Mouse (Mus musculus): ENCODE data around the gene Cecr2.
"Not testable (repeated sequence)": the region's sequence is repeated elsewhere in the genome, so short reads cannot be mapped to it uniquely, and the experiment has no call there.

Gene Cecr2

DNA sequence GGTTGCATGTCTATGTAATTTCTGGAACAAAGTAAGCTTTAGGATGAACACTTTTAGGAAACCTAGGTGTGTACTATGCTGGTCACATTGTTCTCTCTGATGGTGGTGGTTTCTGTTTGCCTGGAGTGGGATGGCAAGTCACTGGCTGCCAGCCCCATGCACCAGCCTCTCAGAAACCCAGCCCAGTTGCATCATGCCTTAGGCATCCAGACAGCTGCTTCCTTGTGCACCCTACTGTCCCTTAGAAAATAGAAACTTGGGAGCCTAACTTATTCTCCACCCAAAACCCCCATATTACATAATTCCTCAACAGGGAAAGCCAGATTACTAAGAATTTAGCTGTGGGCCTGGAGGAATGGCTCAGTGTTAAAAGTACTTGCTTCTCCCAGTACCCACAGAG is 105.9 kb downstream of the Cecr2 start:
- in situ Hi-C loops (cut with MboI, MseI), result loop anchor here (10.0 kb wide), 1 partner anchor 937 kb away; no protein-coding TSS in a partner anchor

GRCm38 (mm10) chr6:120773149-120773628 is 107.0 kb downstream of the Cecr2 start, which contains the start of gene Slc25a18:
Gene Slc25a18, plus strand, starts transcription at chr6:120773578.
- in situ Hi-C loops (cut with MboI, MseI), result loop anchor here (10.0 kb wide), 1 partner anchor 938 kb away; no protein-coding TSS in a partner anchor

- in situ Hi-C loops (cut with MboI, MseI), result loop anchor here (10.0 kb wide), 1 partner anchor 939 kb away; no protein-coding TSS in a partner anchor
Measured at GRCm38 (mm10) chr6:120773763-120774162, 107.6 kb downstream of the Cecr2 start.

- in situ Hi-C loops (cut with MboI, MseI), result loop anchor here (10.0 kb wide), 1 partner anchor 941 kb away; no protein-coding TSS in a partner anchor
Measured at GRCm38 (mm10) chr6:120776286-120776685, 110.1 kb downstream of the Cecr2 start.

- in situ Hi-C loops (cut with MboI, MseI), result loop anchor here (10.0 kb wide), 1 partner anchor 943 kb away; no protein-coding TSS in a partner anchor
Measured at GRCm38 (mm10) chr6:120777533-120777932, 111.4 kb downstream of the Cecr2 start.

GRCm38 (mm10) chr6:120778226-120778625 is 112.1 kb downstream of the Cecr2 start:
- in situ Hi-C loops (cut with MboI, MseI), result loop anchor here (10.0 kb wide), 1 partner anchor 943 kb away; no protein-coding TSS in a partner anchor

- in situ Hi-C loops (cut with MboI, MseI), result no loop called here
Measured at GRCm38 (mm10) chr6:120782948-120783347, 116.8 kb downstream of the Cecr2 start.

DNA sequence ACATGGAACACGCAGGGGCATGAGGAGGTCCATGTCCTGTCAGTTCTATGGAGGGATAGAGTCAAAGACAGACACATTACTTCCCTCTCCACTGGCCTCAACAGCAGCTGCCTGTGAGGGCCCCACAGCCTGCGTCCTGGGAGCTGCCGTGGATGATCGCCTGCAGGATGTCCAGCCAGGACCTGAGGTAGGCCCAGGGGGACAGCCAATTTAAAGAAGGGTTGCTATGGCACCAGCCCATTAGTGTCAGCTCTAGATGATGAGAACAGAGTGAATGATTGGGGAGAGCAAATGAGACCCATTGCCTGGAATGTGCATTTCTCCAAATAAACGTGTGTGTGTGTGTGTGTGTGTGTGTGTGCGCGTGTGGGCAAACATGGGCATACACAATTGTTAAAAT is 118.2 kb downstream of the Cecr2 start:
- in situ Hi-C loops (cut with MboI, MseI), result no loop called here

DNA sequence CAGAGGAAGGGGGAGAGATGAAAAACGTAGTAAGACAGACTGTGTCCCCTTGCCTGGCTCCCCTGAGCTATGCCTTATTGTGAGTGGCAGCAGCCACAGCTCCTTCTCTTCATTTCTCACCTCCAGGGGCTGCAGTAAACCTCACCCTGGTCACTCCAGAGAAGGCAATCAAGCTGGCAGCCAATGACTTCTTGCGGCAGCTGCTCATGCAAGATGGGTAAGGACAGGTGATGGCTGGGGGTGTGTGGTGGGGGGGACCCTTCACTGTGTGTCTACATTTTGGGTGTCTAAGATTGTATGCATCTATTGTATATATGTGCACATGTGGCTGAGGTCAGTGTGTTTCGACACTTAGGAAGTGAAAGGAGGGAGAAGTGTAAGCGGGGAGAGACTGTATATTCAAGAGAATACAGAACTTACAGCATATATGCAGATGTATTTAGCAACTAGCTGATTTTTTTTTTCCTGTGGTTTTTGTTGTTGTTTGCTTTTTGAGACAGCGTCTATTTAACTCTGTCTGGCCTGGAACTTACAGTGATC is 122.0 kb downstream of the Cecr2 start:
- in situ Hi-C loops (cut with MboI, MseI), result no loop called here

- in situ Hi-C loops (cut with MboI, MseI), result no loop called here
Measured at GRCm38 (mm10) chr6:120788904-120789303, 122.7 kb downstream of the Cecr2 start.

DNA sequence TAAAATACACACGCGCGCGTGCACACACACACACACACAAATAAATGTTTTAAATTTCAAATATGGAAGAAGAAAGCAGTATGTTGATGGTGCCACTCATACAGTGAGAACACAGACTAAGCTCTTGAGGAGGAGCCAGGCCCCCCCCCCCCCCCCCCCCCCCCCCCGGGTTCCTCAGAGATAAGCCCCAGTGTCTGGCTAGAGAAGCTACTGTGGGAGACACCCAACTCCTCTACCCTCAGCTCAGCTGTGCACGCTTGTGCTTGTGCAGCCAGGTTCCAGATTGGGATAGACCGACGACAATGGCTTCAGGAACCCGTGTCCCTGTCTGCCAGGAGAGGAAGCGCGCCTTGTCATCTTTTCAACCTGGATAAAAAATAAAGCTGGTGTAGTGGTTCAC is 124.0 kb downstream of the Cecr2 start:
- in situ Hi-C loops (cut with MboI, MseI), result loop anchor here (5.0 kb wide), 1 partner anchor 37 kb away; no protein-coding TSS in a partner anchor

GRCm38 (mm10) chr6:120790717-120791116 is 124.5 kb downstream of the Cecr2 start:
- in situ Hi-C loops (cut with MboI, MseI), result loop anchor here (5.0 kb wide), 1 partner anchor 37 kb away; no protein-coding TSS in a partner anchor

GRCm38 (mm10) chr6:120792947-120793346 is 126.8 kb downstream of the Cecr2 start:
- in situ Hi-C loops (cut with MboI, MseI), result loop anchor here (5.0 kb wide), 1 partner anchor 34 kb away; no protein-coding TSS in a partner anchor

DNA sequence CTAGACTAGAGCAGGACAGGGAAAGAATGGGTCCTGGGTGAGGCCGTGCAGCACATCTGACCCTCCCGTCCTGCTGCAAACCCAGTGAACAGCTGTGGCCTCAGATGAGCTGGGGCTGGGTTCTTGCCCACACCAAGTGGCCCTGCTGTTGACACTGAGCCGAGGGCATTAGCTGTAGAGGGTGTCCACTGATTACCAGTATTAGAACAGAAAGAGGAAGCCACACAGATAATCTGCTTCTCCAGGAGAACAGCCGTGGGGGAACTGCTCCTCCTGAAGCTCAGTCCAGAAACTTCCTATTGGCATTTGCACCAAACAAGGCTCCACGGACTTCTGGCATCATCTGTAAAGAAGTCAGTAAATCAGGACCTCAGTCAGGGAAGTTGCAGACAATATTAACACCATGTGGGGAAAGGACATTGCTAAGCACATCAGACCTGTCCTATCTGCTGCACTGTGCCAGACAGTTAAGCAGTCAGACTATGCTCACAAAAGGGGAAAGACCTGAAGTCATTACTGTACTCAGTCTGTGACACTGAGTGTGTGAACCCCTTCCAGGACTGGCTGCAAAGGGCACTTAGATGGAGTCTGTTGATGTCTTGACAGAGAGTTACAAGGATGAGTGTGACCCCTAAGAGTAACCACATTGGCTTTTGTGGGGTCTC is 129.4 kb downstream of the Cecr2 start:
- in situ Hi-C loops (cut with MboI, MseI), result no loop called here

GRCm38 (mm10) chr6:120796111-120796510 is 129.9 kb downstream of the Cecr2 start:
- in situ Hi-C loops (cut with MboI, MseI), result no loop called here

DNA sequence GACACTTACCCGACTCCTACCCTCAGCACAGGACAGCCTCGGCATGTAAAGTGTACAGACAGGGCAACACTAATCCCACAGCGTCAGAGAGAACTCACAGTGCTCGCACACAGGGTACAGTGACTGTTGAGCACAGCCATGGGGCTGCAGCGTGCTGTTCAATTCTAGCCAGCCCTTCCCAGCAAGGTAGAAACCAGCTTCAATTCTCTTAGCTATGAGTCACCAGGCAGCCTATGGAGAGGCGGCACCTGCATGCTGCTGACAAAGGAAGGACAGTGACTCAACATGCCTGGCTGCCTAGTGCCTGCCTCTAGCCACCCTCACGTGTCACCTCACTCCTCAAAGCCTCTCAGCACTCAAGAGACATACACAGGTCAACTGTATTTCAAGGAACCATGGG is 131.8 kb downstream of the Cecr2 start:
- in situ Hi-C loops (cut with MboI, MseI), result no loop called here

DNA sequence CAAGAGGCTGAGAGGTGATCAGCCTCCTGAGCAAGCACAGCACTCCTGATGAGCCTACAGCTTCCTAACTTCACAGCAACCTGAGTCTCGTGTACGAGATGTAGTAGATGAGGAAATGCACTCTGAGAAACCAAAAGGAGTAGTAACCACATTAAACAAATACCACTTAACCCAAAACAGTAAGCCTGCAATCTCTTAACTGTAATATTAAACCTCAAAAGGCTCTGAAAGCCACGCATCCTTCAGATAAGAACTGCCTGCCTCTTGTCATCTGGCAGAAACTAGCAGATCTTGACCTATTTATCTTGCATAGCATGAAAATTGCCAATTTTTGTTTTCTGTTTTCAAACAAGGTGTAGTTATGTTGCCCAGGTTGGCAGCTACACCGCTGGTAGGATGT is 132.7 kb downstream of the Cecr2 start:
- in situ Hi-C loops (cut with MboI, MseI), result no loop called here

DNA sequence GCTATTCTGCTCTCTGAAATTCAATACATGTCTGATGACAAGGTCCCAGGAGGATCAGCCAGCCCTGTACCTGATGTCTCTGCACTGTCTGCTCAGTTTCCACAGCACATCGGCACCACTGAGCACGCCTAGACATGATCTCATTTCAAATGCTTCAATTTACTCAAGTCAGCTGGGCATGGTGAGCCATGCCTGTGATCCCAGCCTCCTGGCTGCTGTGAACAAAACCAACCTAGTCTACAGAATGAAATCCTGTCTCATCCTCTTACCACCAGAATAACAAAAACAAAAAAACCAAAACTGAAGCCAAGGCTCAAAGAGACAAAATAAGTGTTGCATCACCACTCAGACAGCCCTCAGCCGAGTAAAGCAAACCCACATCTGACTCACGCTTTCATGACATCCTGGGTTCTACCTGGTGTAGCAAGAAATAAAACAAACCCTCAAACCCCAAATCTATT is 133.4 kb downstream of the Cecr2 start:
- in situ Hi-C loops (cut with MboI, MseI), result no loop called here

DNA sequence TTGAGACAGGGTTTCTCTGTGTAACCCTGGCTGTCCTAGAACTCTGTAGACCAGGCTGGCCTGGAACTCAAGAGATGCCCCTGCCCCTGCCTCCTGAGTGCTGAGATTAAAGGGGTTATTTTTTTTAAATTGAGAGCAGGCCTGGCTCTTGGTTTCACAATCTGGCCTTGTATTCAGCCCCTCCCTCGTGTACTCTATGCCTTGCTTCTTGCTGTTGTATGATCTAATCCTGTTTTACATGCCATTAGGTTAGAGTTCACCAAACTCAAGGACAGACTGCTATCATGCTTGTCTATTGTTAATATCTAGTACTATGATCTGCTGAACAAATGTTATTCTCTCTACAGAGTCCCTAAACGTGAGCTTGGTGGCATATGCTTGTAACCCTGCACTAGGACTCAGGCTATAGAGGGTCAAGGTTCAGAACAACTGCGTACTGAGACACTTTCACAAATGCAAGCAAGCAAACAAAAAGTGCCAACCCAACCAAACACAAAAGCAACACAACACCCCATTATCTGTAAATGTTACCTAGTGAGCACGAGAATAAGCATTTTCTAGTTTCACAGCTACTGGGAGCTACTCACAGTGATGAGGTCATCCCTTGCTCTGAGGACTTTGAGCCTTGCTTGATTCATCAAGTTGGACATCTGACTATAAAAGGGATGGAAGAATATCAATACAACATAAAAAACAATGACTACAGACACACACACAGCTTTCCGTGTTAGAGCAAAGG is 141.0 kb downstream of the Cecr2 start:
- in situ Hi-C loops (cut with MboI, MseI), result no loop called here

DNA sequence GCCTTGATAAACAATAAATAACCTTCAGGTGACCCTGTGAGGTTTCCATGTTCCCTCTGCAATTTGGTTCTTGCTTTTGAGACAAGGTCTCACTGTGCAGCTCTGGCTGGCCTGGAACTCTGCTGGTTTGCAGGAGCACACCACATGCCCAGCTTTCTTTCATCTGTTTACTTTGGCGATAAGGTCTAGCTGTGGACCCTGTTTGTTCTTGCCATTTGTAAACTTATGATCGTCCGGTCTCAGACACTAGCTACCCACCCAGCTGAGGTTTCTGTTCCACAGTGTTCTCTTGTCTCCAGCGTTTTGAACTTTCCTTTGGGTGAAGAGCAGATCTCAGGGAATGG is 141.5 kb downstream of the Cecr2 start:
- in situ Hi-C loops (cut with MboI, MseI), result no loop called here

DNA sequence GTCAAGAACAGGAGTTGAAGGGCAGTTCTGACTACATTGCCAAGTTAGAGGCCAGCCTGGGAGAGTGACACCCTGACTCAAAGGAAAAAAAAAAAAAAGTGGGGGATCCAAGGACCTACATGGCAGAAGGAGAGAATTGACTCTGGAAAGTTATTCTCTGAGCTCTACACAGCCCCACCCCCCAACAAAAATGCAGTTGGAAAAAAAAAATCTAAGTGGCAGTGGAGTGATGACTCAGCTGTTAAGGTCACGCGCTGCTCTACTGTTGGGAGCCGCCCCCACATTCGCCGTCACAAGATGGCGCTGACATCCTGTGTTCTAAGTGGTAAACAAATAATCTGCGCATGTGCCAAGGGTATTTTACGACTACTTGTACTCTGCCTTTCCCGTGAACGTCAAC is 145.8 kb downstream of the Cecr2 start:
- in situ Hi-C loops (cut with MboI, MseI), result not testable (repeated sequence)

- in situ Hi-C loops (cut with MboI, MseI), result no loop called here
Measured at GRCm38 (mm10) chr6:120819294-120819693, 153.1 kb downstream of the Cecr2 start.
